Mouse (Mus musculus): ENCODE measurements around the gene Atp13a1. TPM values are rescaled to one million over a fixed set of nuclear protein-coding genes. Genes with fewer than 3 reads are reported as not detected.
A peak's percentile ranks its signal among the peaks of the same experiment; 100 is the strongest.

Atp13a1 gene
- 10 to 100 TPM; 10.1 to 10.6 TPM for total RNA-seq (2021)
- long read RNA-seq, experiment 1, partial matches to known transcripts = 3 of 7 reads
- long read RNA-seq, experiment 1, other reads (novel, unspliced or antisense) = 0 of 7 reads
- long read RNA-seq, experiment 2, partial matches to known transcripts = 1 of 7 reads
- long read RNA-seq, experiment 2, other reads (novel, unspliced or antisense) = 3 of 7 reads

GRCm38 (mm10) chr8:69790773-69791367 is at the start of gene Atp13a1, which contains the start of gene Zfp866:
TSS of gene Atp13a1 (plus strand) at chr8:69791163.
TSS of gene Zfp866 (minus strand) at chr8:69791178.
- peak; percentile 76 to 85 for DNase-seq
- intact Hi-C loops (cut with DNase I) = loop anchor here (10.0 kb wide), 1 partner anchor 136 kb away; the partner anchor contains the start of gene Zfp964

GRCm38 (mm10) chr8:69741231-69741630 is 49.7 kb upstream of the Atp13a1 start:
- intact Hi-C loops (cut with DNase I) = no loop called here
- DNase-seq = no peak

GRCm38 (mm10) chr8:69749544-69750454 is 41.2 kb upstream of the Atp13a1 start, which contains the start of gene Zfp963:
TSS of gene Zfp963 (minus strand) at chr8:69749970.
- intact Hi-C loops (cut with DNase I) = loop anchor here (1.0 kb wide), 1 partner anchor 33 kb away; no protein-coding TSS in a partner anchor
- DNase-seq = peak; percentile 89 to 96

- DNase-seq = no peak
These were observed 38.5 kb upstream of the Atp13a1 start for GRCm38 (mm10) chr8:69752437-69752836.

GRCm38 (mm10) chr8:69758316-69758715 is 32.6 kb upstream of the Atp13a1 start:
- no peak for DNase-seq
- intact Hi-C loops (cut with DNase I) = no loop called here

More at GRCm38 (mm10) chr8:69752437-69752836, 38.5 kb upstream of the Atp13a1 start:
- intact Hi-C loops (cut with DNase I) = no loop called here

- intact Hi-C loops (cut with DNase I) = no loop called here
These were observed 29.0 kb upstream of the Atp13a1 start for GRCm38 (mm10) chr8:69761814-69762445.

GRCm38 (mm10) chr8:69771221-69771620 is 19.7 kb upstream of the Atp13a1 start:
- intact Hi-C loops (cut with DNase I) = no loop called here
- no peak for DNase-seq

More at GRCm38 (mm10) chr8:69761814-69762445, 29.0 kb upstream of the Atp13a1 start:
- no peak for DNase-seq

GRCm38 (mm10) chr8:69772106-69772505 is 18.9 kb upstream of the Atp13a1 start:
- intact Hi-C loops (cut with DNase I) = no loop called here

GRCm38 (mm10) chr8:69774503-69775148 is 16.3 kb upstream of the Atp13a1 start, which contains the start of gene Gm20422:
TSS of gene Gm20422 (minus strand) at chr8:69774886.
- peak; percentile 85 for DNase-seq
- intact Hi-C loops (cut with DNase I) = no loop called here

More at GRCm38 (mm10) chr8:69772106-69772505, 18.9 kb upstream of the Atp13a1 start:
- DNase-seq = no peak

GRCm38 (mm10) chr8:69775149-69775534 is 15.8 kb upstream of the Atp13a1 start:
- intact Hi-C loops (cut with DNase I) = no loop called here
- no peak for DNase-seq

- no peak for DNase-seq
- intact Hi-C loops (cut with DNase I) = no loop called here
These were observed 13.9 kb upstream of the Atp13a1 start for GRCm38 (mm10) chr8:69777111-69777510.

GRCm38 (mm10) chr8:69789105-69789504 is 1.9 kb upstream of the Atp13a1 start:
- intact Hi-C loops (cut with DNase I) = no loop called here

GRCm38 (mm10) chr8:69789731-69790130 is 1.2 kb upstream of the Atp13a1 start:
- no peak for DNase-seq
- intact Hi-C loops (cut with DNase I) = loop anchor here (10.0 kb wide), 1 partner anchor 135 kb away; the partner anchor contains the start of gene Zfp964

More at GRCm38 (mm10) chr8:69789105-69789504, 1.9 kb upstream of the Atp13a1 start:
- peak in 1 of 2 experiments; percentile 4 for DNase-seq

- intact Hi-C loops (cut with DNase I) = loop anchor here (10.0 kb wide), 1 partner anchor 136 kb away; the partner anchor contains the start of gene Zfp964
- DNase-seq = peak in 1 of 2 experiments; percentile 8
These were observed 599 bp upstream of the Atp13a1 start for GRCm38 (mm10) chr8:69790364-69790763.

- no peak for DNase-seq
- intact Hi-C loops (cut with DNase I) = loop anchor here (10.0 kb wide), 1 partner anchor 137 kb away; the partner anchor contains the start of gene Zfp964
These were observed 579 bp downstream of the Atp13a1 start for GRCm38 (mm10) chr8:69791415-69792068.

GRCm38 (mm10) chr8:69793666-69794065 is 2.7 kb downstream of the Atp13a1 start:
- intact Hi-C loops (cut with DNase I) = loop anchor here (10.0 kb wide), 1 partner anchor 139 kb away; the partner anchor contains the start of gene Zfp964
- no peak for DNase-seq

GRCm38 (mm10) chr8:69794096-69794495 is 3.1 kb downstream of the Atp13a1 start:
- intact Hi-C loops (cut with DNase I) = loop anchor here (10.0 kb wide), 1 partner anchor 139 kb away; the partner anchor contains the start of gene Zfp964
- DNase-seq = peak in 1 of 2 experiments; percentile 7

GRCm38 (mm10) chr8:69794901-69795300 is 3.9 kb downstream of the Atp13a1 start:
- intact Hi-C loops (cut with DNase I) = loop anchor here (10.0 kb wide), 1 partner anchor 140 kb away; the partner anchor contains the start of gene Zfp964

More at GRCm38 (mm10) chr8:69794901-69795300, 3.9 kb downstream of the Atp13a1 start:
- DNase-seq = no peak

Measured in gastrocnemius, postnatal 36 days (tissue).